Mouse (Mus musculus): ENCODE measurements around the gene Calm2. TPM values are rescaled to one million over a fixed set of nuclear protein-coding genes. Genes with fewer than 3 reads are reported as not detected.

The Calm2 gene
- polyA plus RNA-seq, 1 experiment from 2014 or later: 397 TPM

DNA sequence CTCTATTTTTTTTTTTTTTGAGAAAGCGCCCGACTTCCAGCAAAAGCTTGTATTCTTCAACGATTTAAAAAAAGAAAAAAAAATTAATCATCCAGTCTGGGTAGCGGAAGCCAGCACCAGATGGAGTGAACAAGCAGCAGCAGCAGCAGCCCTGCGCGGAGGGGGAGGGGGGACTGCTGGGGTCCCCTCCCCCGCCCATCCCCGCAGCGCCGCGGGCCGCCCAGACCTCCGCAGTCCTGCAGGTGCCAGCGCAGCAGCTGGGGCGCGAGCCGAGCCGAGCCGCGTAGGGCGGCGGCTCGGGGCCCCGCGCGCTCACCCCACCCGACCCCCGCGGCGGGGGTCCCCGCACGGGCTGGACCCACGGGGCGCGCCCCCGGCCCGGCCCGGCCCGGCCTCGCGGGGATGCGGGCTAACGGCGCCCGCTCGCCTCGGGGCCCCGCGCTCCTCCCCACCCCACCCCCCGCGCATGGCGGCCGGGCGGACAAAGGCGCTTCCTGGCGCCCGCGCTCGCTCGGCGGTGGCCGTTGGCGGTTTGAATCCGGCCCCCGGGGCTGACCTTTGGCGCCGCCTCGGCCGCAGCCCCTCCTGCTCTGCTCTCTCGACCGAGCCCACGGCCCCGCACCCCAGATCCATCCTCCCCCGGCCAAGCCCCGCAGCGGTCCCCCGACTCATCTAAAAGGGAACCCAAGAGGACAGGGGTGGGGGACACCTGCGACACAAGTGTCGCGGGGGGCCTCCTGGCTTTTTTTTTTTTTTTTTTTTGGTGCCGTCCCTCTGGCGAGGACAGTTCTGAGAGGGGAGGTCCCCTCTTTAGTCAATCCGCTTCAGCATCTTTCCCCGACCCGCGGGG is 593 bp downstream of the Calm2 start:
- DNase-seq (peak; percentile 79), ATAC-seq (peak; percentile 45)
- peak overlapping the region; percentile 75 for H3K4me3 ChIP-seq (ENCODE audit: low read depth, low read length)
- H3K4me2 ChIP-seq (ENCODE audit: low read depth, low read length): peak overlapping the region; percentile 90
- TF ChIP-seq CTCF (IDR thresholded peaks at IDR 0.05; ENCODE audit: low read depth) (no peak), EP300 (IDR thresholded peaks at IDR 0.05; ENCODE audit: low read depth) (no peak)
- peaks cover 34% of the 10 kb centered on the region for H3K4me1 ChIP-seq (ENCODE audit: insufficient read depth)
- H3K27me3 ChIP-seq (ENCODE audit: insufficient read depth, low read length): no peaks in the 10 kb centered on the region
- no peaks in the 10 kb centered on the region for H3K9me3 ChIP-seq (ENCODE audit: low read length)
- peak overlapping the region; percentile 87 for H3K9ac ChIP-seq (replicated peaks)
- H3K36me3 ChIP-seq (replicated peaks; ENCODE audit: insufficient read depth, low read length): peaks cover 13% of the 10 kb centered on the region
- H3K27ac ChIP-seq (ENCODE audit: low read depth): peak overlapping the region; percentile 92
- WGBS (ENCODE audit: insufficient replicate concordance): under 1% methylated on average over 62 of the region's 86 CpGs

DNA sequence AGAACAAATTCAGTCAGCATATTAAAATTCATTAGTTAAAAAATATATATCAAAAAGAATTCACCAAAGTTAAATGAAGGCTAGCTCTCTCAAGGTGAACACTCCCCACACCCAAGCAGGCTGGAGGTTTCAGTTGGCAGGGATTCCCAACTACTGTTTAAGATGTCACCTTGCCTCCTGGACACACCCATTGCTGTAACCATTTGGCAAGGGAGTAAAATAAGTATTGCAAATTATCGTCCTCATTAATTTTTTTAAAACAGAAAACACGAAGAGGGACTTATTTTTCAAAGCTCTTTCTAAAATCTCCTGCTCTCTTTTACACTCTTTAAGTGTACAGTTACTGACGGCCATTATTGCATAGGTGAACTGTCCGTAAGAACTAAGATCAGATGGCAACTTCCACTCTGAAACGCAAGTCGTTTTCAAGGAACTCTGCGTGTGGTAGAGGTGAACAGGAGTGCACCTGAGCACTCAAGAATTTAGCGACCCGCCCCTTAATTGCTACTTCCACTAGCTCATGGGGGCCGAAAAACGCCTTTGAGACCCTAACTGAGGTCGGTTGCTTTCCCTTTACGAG is 1.3 kb downstream of the Calm2 start:
- ATAC-seq (no peak), DNase-seq (no peak)
- H3K27me3 ChIP-seq (ENCODE audit: insufficient read depth, low read length): no peaks in the 10 kb centered on the region
- TF ChIP-seq CTCF (IDR thresholded peaks at IDR 0.05; ENCODE audit: low read depth) (no peak), EP300 (IDR thresholded peaks at IDR 0.05; ENCODE audit: low read depth) (no peak)
- under 1% methylated on average over 13 of the region's 13 CpGs for WGBS (ENCODE audit: insufficient replicate concordance)
- peak overlapping the region; percentile 87 for H3K9ac ChIP-seq (replicated peaks)
- H3K4me2 ChIP-seq (ENCODE audit: low read depth, low read length): peak overlapping the region; percentile 90
- peaks cover 34% of the 10 kb centered on the region for H3K4me1 ChIP-seq (ENCODE audit: insufficient read depth)
- no peaks in the 10 kb centered on the region for H3K9me3 ChIP-seq (ENCODE audit: low read length)
- H3K36me3 ChIP-seq (replicated peaks; ENCODE audit: insufficient read depth, low read length): peaks cover 13% of the 10 kb centered on the region
- H3K27ac ChIP-seq (ENCODE audit: low read depth): peak overlapping the region; percentile 92
- peak overlapping the region; percentile 75 for H3K4me3 ChIP-seq (ENCODE audit: low read depth, low read length)

DNA sequence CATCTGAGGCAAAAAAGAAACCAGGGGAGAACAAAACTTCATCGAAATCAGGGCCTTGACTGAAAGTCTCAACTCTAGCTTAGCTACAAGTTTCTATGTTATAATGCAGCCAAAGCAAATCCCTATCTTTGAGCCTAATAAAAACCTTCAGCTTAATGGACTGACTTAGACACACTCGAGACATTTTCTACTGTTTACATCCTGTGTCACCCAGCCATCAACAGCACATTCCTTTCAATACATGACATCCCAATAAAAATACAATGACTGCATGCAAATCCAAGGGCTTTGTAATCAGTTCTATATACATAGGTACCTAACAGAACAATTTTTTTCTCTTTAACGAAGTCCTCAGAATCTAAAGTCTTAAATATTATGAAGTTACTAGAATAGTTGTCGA is 2.0 kb downstream of the Calm2 start:
- Histone ChIP-seq H3K4me2 (ENCODE audit: low read depth, low read length) (peak overlapping the region; percentile 90), H3K9ac (replicated peaks) (no peak overlapping the region), H3K9me3 (ENCODE audit: low read length) (no peaks in the 10 kb centered on the region), H3K4me3 (ENCODE audit: low read depth, low read length) (peak overlapping the region; percentile 29), H3K27ac (ENCODE audit: low read depth) (no peak overlapping the region), H3K27me3 (ENCODE audit: insufficient read depth, low read length) (no peaks in the 10 kb centered on the region), H3K4me1 (ENCODE audit: insufficient read depth) (peaks cover 34% of the 10 kb centered on the region), H3K36me3 (replicated peaks; ENCODE audit: insufficient read depth, low read length) (peaks cover 13% of the 10 kb centered on the region)
- DNase-seq (no peak), ATAC-seq (no peak)
- TF ChIP-seq CTCF (IDR thresholded peaks at IDR 0.05; ENCODE audit: low read depth) (no peak), EP300 (IDR thresholded peaks at IDR 0.05; ENCODE audit: low read depth) (no peak)
- WGBS (ENCODE audit: insufficient replicate concordance): 41% methylated on average over 4 of the region's 4 CpGs

DNA sequence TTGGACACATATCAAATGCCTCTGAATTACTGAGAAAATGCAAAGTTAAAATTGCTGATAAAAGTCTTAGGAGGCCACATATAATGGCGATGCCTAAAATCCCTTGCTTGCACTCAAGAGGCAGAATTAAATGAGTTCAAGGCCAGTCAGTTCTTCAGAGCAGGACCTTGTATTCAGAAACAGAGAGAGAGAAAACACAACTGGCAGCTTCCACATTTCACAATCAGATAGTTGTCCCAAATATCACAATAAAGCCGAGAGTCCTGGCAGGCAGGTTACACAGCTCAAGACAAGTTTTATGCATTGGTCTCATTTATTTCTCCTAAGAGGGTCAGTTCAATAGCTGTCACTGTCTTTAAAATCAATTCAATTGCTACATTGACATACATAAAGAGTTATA is 5.2 kb downstream of the Calm2 start:
- Histone ChIP-seq H3K9ac (replicated peaks) (no peak overlapping the region), H3K4me2 (ENCODE audit: low read depth, low read length) (no peak overlapping the region), H3K4me3 (ENCODE audit: low read depth, low read length) (no peak overlapping the region), H3K27me3 (ENCODE audit: insufficient read depth, low read length) (no peaks in the 10 kb centered on the region), H3K27ac (ENCODE audit: low read depth) (0 out of 2 replicates have a peak overlapping the region, but pooled peaks have one; percentile 34), H3K9me3 (ENCODE audit: low read length) (no peaks in the 10 kb centered on the region), H3K4me1 (ENCODE audit: insufficient read depth) (peaks cover 26% of the 10 kb centered on the region), H3K36me3 (replicated peaks; ENCODE audit: insufficient read depth, low read length) (peaks cover 13% of the 10 kb centered on the region)
- WGBS (ENCODE audit: insufficient replicate concordance): 45% methylated on average over 2 of the region's 2 CpGs
- TF ChIP-seq CTCF (IDR thresholded peaks at IDR 0.05; ENCODE audit: low read depth) (no peak), EP300 (IDR thresholded peaks at IDR 0.05; ENCODE audit: low read depth) (no peak)
- DNase-seq: no peak
- no peak for ATAC-seq

DNA sequence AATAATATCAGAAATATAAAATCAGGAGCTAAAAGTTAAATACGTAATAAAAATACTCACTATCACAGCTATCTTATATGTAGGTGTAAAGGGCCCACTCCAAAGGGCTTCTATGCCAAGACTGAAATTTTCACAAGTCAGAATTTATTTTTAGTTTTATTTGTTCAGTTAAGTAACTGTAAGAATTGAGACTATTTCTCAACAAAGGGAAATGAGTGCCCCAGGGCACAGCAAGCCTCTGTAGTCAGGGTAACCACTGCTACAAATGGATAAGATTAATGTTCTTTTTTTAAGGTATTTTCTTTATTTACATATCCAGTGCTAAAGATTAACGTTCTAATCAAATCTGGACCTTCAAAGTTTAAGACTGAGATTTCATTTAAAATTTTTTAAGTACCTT is 7.3 kb downstream of the Calm2 start:
- WGBS (ENCODE audit: insufficient replicate concordance): 77% methylated on average over 2 of the region's 2 CpGs
- DNase-seq (no peak), ATAC-seq (no peak)
- H3K4me2 ChIP-seq (ENCODE audit: low read depth, low read length): no peak overlapping the region
- H3K4me3 ChIP-seq (ENCODE audit: low read depth, low read length): no peak overlapping the region
- peaks cover 28% of the 10 kb centered on the region for H3K36me3 ChIP-seq (replicated peaks; ENCODE audit: insufficient read depth, low read length)
- H3K4me1 ChIP-seq (ENCODE audit: insufficient read depth): peaks cover 22% of the 10 kb centered on the region
- H3K27ac ChIP-seq (ENCODE audit: low read depth): no peak overlapping the region
- H3K9me3 ChIP-seq (ENCODE audit: low read length): no peaks in the 10 kb centered on the region
- no peak overlapping the region for H3K9ac ChIP-seq (replicated peaks)
- TF ChIP-seq CTCF (IDR thresholded peaks at IDR 0.05; ENCODE audit: low read depth): no peak
- TF ChIP-seq EP300 (IDR thresholded peaks at IDR 0.05; ENCODE audit: low read depth): no peak
- no peaks in the 10 kb centered on the region for H3K27me3 ChIP-seq (ENCODE audit: insufficient read depth, low read length)

DNA sequence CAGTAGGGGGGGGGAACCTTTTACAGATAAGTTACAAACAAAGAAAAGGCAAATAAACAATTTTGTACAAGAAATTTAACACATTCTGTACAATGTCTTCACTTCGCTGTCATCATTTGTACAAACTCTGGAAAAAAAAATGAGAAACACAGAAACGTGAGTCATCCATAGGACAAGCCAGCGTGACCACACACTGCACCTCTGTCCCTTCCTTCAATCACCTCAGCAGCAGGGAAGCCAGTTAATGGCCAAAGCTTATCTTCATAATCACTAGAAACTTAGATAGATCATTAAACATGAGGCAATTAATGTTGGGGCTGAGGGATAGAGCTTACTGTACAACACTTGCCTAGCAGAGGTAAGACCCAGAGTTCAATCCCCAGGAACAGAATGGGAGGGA is 12.8 kb downstream of the Calm2 start:
- H3K9ac ChIP-seq (replicated peaks): no peak overlapping the region
- WGBS (ENCODE audit: insufficient replicate concordance): 86% methylated on average over 3 of the region's 3 CpGs
- no peak overlapping the region for H3K4me2 ChIP-seq (ENCODE audit: low read depth, low read length)
- H3K4me1 ChIP-seq (ENCODE audit: insufficient read depth): no peaks in the 10 kb centered on the region
- no peak overlapping the region for H3K27ac ChIP-seq (ENCODE audit: low read depth)
- H3K27me3 ChIP-seq (ENCODE audit: insufficient read depth, low read length): no peaks in the 10 kb centered on the region
- no peak for DNase-seq
- no peak for ATAC-seq
- peaks cover 2% of the 10 kb centered on the region; the same call in 1 of the 2 replicates for H3K9me3 ChIP-seq (ENCODE audit: low read length)
- peaks cover 52% of the 10 kb centered on the region for H3K36me3 ChIP-seq (replicated peaks; ENCODE audit: insufficient read depth, low read length)
- H3K4me3 ChIP-seq (ENCODE audit: low read depth, low read length): no peak overlapping the region
- no peak for TF ChIP-seq EP300 (IDR thresholded peaks at IDR 0.05; ENCODE audit: low read depth)
- TF ChIP-seq CTCF (IDR thresholded peaks at IDR 0.05; ENCODE audit: low read depth): no peak

Data from liver, postnatal 0 days (tissue).